Mouse (Mus musculus) mature B cell (primary cell): Measurements from ENCODE around the gene Wdr41.

Experiments used
- in situ Hi-C: fragments of 300-500 bp; cut with MboI; formaldehyde crosslinking; loops from 2 replicates; pipeline ENCODE4 v1.14.3; 2019

Wdr41 gene

DNA sequence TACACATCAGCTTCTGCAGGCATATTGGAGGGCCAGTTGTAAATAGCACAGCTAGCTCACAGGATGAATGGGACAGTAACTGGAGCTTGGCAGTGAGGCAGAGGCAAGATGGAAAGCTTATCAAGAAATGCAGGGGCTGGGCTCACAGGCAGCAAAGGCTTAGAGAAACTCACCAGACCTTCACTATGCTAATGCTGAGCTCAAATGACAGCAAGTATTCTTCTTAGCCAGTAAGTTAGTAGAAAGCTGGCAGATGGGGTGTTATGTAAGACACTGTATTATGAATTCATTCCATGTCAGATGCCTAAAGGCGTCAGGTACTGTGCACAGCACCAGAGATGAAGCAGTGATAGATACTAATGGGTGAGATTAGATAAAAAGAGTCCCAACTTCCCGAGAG lies 58.6 kb downstream of the Wdr41 start:
- in situ Hi-C loops: no loop called here

DNA sequence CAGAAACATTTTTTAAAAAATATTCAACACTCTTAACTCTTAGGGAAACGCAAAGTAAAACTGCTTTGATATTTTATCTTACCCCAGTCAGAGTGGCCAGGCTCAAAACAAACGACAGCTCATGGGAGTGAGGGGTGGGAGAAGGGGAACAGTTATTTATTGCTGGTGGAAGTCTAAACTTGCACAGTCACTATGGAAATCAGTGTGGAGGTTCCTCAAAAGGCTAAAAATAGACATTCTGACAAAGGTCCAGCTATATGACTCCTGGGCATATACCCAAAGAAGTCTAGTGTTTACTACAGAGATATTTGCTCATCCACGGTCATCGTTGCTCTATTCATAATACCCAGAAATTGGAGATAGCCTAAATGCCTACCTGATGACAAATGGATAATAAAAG lies 62.1 kb downstream of the Wdr41 start:
- in situ Hi-C loops: no loop called here

DNA sequence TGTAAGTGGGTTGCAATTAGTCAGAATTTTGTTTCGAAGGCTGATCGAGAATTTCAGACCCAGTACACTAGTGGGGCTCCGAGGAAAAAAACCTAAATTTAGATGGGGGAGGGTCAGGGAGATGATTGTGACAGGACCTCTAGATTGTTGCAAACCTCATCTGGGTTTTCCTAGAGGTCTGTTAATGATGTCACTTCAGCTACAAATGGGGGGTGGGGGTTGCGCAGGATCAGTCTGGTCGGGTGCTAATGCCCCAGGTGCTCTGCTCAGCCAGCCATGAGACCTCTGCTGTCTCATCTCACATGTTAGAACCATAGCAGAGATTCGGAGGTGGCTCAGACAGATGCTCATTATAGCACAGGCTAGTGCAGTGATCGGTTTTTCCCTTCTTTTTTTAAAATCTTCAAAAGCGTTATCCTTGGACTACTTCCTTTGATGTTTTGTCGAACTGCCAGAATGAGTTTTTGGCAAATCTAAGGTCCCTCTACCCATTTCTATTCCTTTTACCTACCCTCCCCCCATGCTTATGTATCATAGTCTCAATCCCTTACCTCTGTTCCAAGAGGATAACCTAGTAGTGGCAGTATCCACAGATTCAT lies 64.1 kb downstream of the Wdr41 start:
- in situ Hi-C loops: no loop called here

DNA sequence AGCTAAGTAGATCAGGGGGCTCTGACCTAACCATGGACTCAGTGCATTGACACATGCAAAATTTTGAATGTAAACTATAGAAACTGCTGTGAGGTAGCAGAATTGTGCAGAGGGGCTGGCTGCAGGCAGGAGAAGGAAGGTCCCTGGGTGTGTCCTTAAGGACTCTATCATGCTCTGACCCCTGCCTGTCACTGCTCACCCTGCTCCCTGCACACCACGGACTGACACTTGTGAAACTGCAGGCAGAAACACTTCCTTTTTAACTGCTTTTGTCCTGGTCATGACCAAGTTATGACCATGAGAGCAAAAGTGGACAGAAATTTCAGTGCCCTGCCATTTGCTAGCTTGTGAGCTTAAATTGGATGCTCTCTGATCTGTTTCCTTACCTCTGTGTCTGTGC lies 68.0 kb downstream of the Wdr41 start:
- in situ Hi-C loops: no loop called here

DNA sequence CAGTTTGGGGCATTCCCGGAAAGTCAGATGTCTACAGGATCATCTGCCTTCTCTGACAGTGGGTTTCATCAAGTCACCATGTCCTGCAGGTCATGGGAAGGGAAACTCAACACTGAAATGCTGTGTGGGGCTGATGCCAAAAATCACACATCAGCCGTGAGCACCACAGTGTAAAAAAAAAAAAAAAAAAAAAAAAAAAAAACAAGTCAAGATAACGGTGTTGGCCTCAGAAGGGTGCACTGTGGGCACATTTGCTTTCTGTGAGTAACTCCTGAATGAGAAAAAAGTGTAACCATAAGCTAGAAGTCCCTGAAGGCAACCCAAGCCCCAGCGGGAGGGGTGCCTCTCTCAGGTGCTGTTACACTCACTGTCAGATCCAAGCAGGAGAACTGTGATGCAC lies 74.3 kb downstream of the Wdr41 start:
- in situ Hi-C loops: no loop called here

DNA sequence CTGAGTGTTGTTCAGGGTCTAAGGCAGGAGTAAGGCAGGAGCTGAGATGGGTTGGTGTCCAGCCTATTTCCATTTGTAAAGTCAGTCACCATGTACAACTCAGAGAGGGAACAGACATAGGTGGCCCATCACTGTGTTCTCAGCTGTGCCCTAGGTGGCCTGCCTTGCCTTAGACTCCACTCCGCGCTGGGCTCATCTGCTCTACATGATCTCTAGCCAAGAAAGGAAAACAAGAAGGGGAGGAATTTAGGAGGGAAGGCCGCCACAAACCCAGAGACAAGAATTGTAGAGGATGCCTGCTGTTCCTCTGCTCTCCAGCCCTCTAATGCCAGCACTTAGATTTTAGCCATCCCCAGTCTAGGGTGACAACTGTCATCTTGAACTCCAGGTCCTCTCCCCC lies 76.3 kb downstream of the Wdr41 start:
- in situ Hi-C loops: no loop called here

DNA sequence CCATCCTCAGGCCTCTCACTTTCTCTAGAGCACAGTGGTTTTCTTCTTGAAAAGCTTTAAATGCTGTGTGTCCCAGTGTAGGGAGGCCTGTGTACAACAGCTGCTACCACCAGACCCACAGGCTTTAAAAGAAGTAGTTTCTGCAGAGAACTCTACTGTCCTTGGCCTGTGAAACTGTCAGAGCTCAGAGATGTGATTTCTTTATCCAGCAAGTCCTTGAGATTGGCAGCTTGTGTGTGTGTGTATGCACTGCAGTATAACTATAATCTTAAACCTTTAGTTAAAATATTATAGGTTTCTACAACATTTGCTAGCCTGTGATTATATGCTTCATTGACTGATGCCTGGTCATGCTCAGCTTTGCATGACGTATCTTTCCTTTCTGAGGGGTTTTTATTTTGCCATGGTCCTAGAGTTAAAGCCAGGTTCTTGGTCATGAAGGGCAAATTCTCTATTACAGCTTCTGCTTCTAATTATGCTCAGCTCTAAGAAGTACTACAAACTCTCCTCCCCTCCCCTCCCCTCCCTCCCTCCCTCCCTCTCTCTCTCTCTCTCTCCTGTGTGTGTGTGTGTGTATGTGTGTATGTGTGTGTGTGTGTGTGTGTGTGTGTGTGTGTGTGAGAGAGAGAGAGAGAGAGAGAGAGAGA lies 79.7 kb downstream of the Wdr41 start:
- in situ Hi-C loops: no loop called here

DNA sequence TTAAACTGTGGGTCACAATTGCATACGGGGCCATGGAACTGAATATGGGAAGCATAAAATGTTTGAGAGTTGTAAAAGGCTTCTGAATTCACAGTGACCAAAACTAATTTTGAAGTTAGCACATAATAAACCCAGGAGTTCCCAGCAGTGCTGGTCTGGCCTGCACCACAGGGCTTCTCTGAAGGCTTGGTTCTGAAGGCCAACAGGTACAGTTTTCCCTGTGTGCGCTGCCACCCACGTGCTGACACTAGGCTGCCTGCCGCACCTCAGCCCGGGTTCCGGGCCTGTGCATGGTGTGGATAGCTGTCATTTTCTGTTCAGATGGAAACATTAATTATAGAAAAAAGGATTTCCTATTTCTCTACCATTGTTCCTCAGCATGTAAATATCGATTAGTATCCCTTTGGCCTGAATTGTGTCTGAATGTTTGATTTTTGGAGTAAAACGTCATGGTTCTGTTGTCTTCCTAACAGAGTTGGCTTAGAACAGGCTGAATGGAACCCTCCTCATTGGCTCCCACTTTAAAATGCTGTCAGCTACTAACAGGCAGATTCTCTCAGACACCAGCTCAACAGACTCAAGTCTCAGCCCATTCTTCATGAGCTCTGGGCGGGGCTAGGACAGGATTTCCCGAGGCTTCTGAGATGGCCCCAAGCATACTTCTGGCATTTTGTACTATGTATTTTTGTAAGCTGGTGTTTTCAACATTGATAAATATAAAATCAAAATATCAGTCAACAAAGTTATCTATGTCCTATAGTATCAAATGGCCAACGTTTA lies 80.5 kb downstream of the Wdr41 start:
- in situ Hi-C loops: no loop called here

DNA sequence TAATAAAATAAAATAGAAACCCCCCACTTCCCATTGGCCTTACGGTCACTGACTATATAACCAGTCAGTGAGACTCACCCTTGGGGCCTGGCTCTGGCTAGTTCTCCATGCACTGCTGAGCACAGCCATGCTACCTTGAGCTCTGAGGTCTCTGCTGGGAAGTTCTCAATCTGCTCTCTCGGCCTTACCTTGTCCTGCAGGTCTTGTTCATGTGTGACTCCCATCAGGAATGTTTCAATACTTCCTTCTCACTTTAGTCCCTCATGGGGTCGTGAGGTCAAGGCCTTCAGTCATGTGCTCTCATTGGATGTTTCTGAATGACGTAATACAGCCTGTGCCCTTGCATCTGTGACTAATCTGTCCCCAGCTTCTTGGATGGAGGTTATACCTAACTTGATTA lies 82.7 kb downstream of the Wdr41 start:
- in situ Hi-C loops: no loop called here

DNA sequence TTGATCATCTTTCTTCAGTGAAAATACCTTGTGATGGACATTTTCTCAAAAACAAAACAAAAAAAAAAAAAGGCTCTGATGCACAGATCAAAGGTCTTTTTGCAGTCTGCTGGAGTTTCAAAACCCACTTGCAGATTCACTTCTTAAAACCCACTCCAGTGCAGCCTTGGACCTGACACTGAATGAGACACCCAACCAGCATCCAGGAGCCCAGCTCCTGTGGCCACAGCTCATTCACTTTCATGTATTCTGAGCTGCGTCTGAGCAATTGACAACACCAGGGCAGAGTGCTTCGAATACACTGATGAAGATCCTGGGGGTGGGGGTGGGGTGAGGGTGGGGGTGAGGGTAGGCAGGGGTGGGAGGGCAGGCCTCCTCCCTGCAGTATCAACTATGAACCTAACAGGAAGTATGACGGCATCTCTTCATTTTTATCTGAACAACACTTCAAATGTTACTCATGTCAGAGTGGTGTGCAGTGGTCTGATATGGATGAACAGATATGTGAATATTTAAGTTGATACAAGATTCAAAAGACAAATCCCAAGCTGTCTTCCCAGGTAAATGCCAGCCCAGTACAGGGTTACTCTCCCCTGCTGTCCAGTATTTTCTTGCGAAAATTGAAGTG lies 87.4 kb downstream of the Wdr41 start:
- in situ Hi-C loops: no loop called here

DNA sequence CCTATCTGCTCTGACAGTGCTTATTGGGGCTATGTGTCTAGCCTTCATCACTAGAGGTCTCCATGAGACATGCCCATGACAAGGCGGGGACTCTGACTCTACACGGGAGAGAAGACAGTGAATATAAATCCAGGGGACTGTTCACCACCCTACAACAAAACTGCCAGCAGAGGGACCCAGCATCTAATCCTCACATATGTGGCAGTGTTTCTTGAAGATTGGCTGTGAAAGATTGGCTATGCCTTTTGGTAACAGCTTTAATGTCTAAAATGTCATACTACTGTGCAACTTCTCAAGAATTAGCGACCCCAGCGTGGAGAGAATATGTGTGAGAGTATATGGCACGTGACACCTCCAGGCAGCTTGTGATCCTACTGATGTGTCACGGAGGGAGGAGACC lies 91.7 kb downstream of the Wdr41 start:
- in situ Hi-C loops: no loop called here

DNA sequence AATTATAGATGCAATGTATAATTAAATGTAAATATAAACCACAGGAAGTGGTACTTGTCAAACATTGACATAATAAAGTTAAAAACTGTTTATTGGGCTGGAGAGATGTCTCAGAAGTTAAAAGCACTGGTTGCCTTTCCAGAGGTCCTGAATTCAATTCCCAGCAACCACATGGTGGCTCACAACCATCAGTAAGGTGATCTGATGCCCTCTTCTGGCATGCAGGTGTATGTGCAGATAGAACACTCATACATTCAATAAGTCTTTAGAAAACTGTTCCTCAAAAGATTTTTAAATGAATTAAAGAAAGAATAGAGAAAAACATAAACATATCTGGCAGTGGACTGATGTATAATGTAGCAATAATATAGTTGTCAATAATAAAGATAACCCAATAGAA lies 94.1 kb downstream of the Wdr41 start:
- in situ Hi-C loops: no loop called here
